Mouse (Mus musculus) CH12.LX (cell line): ENCODE results near the gene Dlx4. TPM values are rescaled to one million over a fixed set of nuclear protein-coding genes. Genes with fewer than 3 reads are reported as not detected.

Experiments
- DNase-seq: peaks from one replicate; pipeline ENCODE4 v3.0.0-alpha.2; 2013; ENCODE audit errors: extremely low read depth
- H3K27ac ChIP-seq: 2 replicates; pipeline ENCODE4 v1.5.1; 2012; ENCODE audit warnings: low read depth, mild to moderate bottlenecking, control low read depth, moderate library complexity; ENCODE audit not compliant: insufficient read depth
- H3K27me3 ChIP-seq: replicated peaks from 2 replicates; pipeline ENCODE3; 2012; ENCODE audit warnings: inconsistent platforms
- H3K36me3 ChIP-seq, 2 experiments: replicated peaks in 1 of 2; 2 replicates each; pipeline versions ENCODE3 to v1.6.1; 2012; ENCODE audit warnings: inconsistent platforms in 1 of 2, low read length in 1 of 2, mild to moderate bottlenecking in 1 of 2, mixed read lengths in 1 of 2, moderate library complexity in 1 of 2; ENCODE audit not compliant: control insufficient read depth in 1 of 2, insufficient read depth in 1 of 2
- H3K4me1 ChIP-seq, 2 experiments: 2 replicates each; pipeline ENCODE4 v1.6.1; 2012; ENCODE audit warnings: inconsistent platforms in 1 of 2, moderate library complexity in 1 of 2; ENCODE audit not compliant: insufficient read depth in 2 of 2, control insufficient read depth in 1 of 2
- H3K4me2 ChIP-seq: 2 replicates; pipeline ENCODE4 v1.6.1; 2012; ENCODE audit warnings: low read depth, mild to moderate bottlenecking, control low read depth; ENCODE audit not compliant: poor library complexity, insufficient read depth, severe bottlenecking
- H3K4me3 ChIP-seq, 3 experiments: fragments of 150-350 bp in 1 of 3; sonication (generic) in 1 of 3; replicated peaks in 1 of 3; 2 replicates each; pipeline versions ENCODE3 to v1.5.1; 2011 to 2012; ENCODE audit warnings: low read depth in 2 of 3, low read length in 2 of 3, mild to moderate bottlenecking in 2 of 3, moderate library complexity in 2 of 3, control low read depth in 1 of 3, improper control_type of control experiment in 1 of 3, inconsistent platforms in 1 of 3, mixed read lengths in 1 of 3; ENCODE audit not compliant: poor library complexity in 1 of 3
- H3K79me2 ChIP-seq: replicated peaks from 2 replicates; pipeline ENCODE4 v1.6.1; 2012; ENCODE audit warnings: mild to moderate bottlenecking, moderate library complexity; ENCODE audit not compliant: control insufficient read depth, poor library complexity, insufficient read depth, severe bottlenecking; ENCODE audit errors: extremely low read depth
- H3K9ac ChIP-seq: 2 replicates; pipeline ENCODE4 v1.6.1; 2012; ENCODE audit warnings: low read depth, mild to moderate bottlenecking, control low read depth, moderate library complexity; ENCODE audit not compliant: insufficient read depth
- H3K9me3 ChIP-seq: replicated peaks from 2 replicates; pipeline ENCODE3; 2012; ENCODE audit warnings: low read length, inconsistent platforms, mixed read lengths
- BHLHE40 ChIP-seq: IDR thresholded peaks from 2 replicates; pipeline ENCODE4 v1.6.1; 2011; ENCODE audit warnings: mild to moderate bottlenecking, low read depth, low read length, improper control_type of control experiment
- CHD1 ChIP-seq: IDR thresholded peaks from 2 replicates; pipeline ENCODE4 v1.6.1; 2012; ENCODE audit warnings: low read depth, low read length, improper control_type of control experiment, inconsistent platforms
- CHD2 ChIP-seq: IDR thresholded peaks from 2 replicates; pipeline ENCODE4 v1.6.1; 2011; ENCODE audit warnings: low read length, improper control_type of control experiment
- CTCF ChIP-seq, 2 experiments: IDR thresholded peaks in 1 of 2; conservative IDR thresholded peaks in 1 of 2; 2 replicates each; pipeline ENCODE4 v1.5.1; 2011 to 2012; ENCODE audit warnings: low read depth in 2 of 2, low read length in 2 of 2, improper control_type of control experiment in 1 of 2, inconsistent platforms in 1 of 2, mild to moderate bottlenecking in 1 of 2, moderate library complexity in 1 of 2
- E2F4 ChIP-seq: IDR thresholded peaks from 2 replicates; pipeline ENCODE4 v1.6.1; 2011; ENCODE audit warnings: low read depth, low read length, improper control_type of control experiment; ENCODE audit not compliant: insufficient replicate concordance
- ELF1 ChIP-seq: IDR thresholded peaks from 2 replicates; pipeline ENCODE4 v1.6.1; 2014; ENCODE audit warnings: low read depth, mild to moderate bottlenecking, inconsistent platforms, low read length, improper control_type of control experiment
- EP300 ChIP-seq: IDR thresholded peaks from 2 replicates; pipeline ENCODE4 v1.6.1; 2011; ENCODE audit warnings: low read length, improper control_type of control experiment
- ETS1 ChIP-seq: conservative IDR thresholded peaks from 2 replicates; pipeline ENCODE4 v1.6.1; 2012; ENCODE audit warnings: low read depth, mild to moderate bottlenecking, inconsistent platforms, low read length, improper control_type of control experiment, moderate library complexity
- GABPA ChIP-seq: IDR thresholded peaks from 2 replicates; pipeline ENCODE4 v1.6.1; 2012; ENCODE audit warnings: low read depth, low read length, improper control_type of control experiment, inconsistent platforms; ENCODE audit not compliant: insufficient replicate concordance
- HCFC1 ChIP-seq: IDR thresholded peaks from 2 replicates; pipeline ENCODE4 v1.6.1; 2012; ENCODE audit warnings: low read depth, mild to moderate bottlenecking, inconsistent platforms, low read length, improper control_type of control experiment
- IRF4 ChIP-seq: IDR thresholded peaks from 2 replicates; pipeline ENCODE4 v1.6.1; 2014; ENCODE audit warnings: low read depth, mild to moderate bottlenecking, inconsistent platforms, low read length, improper control_type of control experiment
- JUN ChIP-seq: IDR thresholded peaks from 2 replicates; pipeline ENCODE4 v1.6.1; 2011; ENCODE audit warnings: low read depth, mild to moderate bottlenecking, low read length, improper control_type of control experiment, moderate library complexity; ENCODE audit not compliant: insufficient read depth
- JUND ChIP-seq: conservative IDR thresholded peaks from 2 replicates; pipeline ENCODE4 v1.6.1; 2011; ENCODE audit warnings: low read depth, low read length, improper control_type of control experiment
- KAT2A ChIP-seq: IDR thresholded peaks from 2 replicates; pipeline ENCODE4 v1.6.1; 2012; ENCODE audit warnings: low read length, improper control_type of control experiment, inconsistent platforms; ENCODE audit not compliant: insufficient replicate concordance
- MAFK ChIP-seq: IDR thresholded peaks from 2 replicates; pipeline ENCODE4 v1.6.1; 2011; ENCODE audit warnings: low read length, improper control_type of control experiment; ENCODE audit not compliant: insufficient replicate concordance
- MAX ChIP-seq: IDR thresholded peaks from 2 replicates; pipeline ENCODE4 v1.6.1; 2011; ENCODE audit warnings: low read length, improper control_type of control experiment
- MAZ ChIP-seq: IDR thresholded peaks from 2 replicates; pipeline ENCODE4 v1.6.1; 2012; ENCODE audit warnings: low read depth, mild to moderate bottlenecking, inconsistent platforms, low read length, improper control_type of control experiment, moderate library complexity
- MEF2A ChIP-seq: IDR thresholded peaks from 2 replicates; pipeline ENCODE4 v1.6.1; 2014; ENCODE audit warnings: low read depth, mild to moderate bottlenecking, inconsistent platforms, low read length, improper control_type of control experiment, borderline replicate concordance
- MXI1 ChIP-seq: IDR thresholded peaks from 2 replicates; pipeline ENCODE4 v1.6.1; 2011; ENCODE audit warnings: mild to moderate bottlenecking, low read depth, low read length, improper control_type of control experiment
- MYC ChIP-seq: IDR thresholded peaks from 2 replicates; pipeline ENCODE4 v1.6.1; 2011; ENCODE audit warnings: low read depth, mild to moderate bottlenecking, improper control_type of control experiment, low read length
- NELFE ChIP-seq: IDR thresholded peaks from 2 replicates; pipeline ENCODE4 v1.6.1; 2011; ENCODE audit warnings: low read depth, low read length, improper control_type of control experiment
- NRF1 ChIP-seq: IDR thresholded peaks from 2 replicates; pipeline ENCODE4 v1.6.1; 2014; ENCODE audit warnings: low read depth, mild to moderate bottlenecking, inconsistent platforms, low read length, improper control_type of control experiment, moderate library complexity
- PAX5 ChIP-seq: IDR thresholded peaks from 2 replicates; pipeline ENCODE4 v1.6.1; 2012; ENCODE audit warnings: low read length, inconsistent platforms, mixed read lengths
- POLR2A ChIP-seq: IDR thresholded peaks from 2 replicates; pipeline ENCODE4 v1.6.1; 2011; ENCODE audit warnings: low read depth, mild to moderate bottlenecking, improper control_type of control experiment, low read length
- POLR2AphosphoS2 ChIP-seq: IDR thresholded peaks from 2 replicates; pipeline ENCODE4 v1.6.1; 2011; ENCODE audit warnings: low read depth, low read length, improper control_type of control experiment
- RAD21 ChIP-seq: IDR thresholded peaks from 2 replicates; pipeline ENCODE4 v1.6.1; 2011; ENCODE audit warnings: low read depth, mild to moderate bottlenecking, low read length, improper control_type of control experiment, moderate library complexity
- RCOR1 ChIP-seq: conservative IDR thresholded peaks from 2 replicates; pipeline ENCODE4 v1.6.1; 2012; ENCODE audit warnings: low read depth, mild to moderate bottlenecking, inconsistent platforms, low read length, improper control_type of control experiment
- SIN3A ChIP-seq: IDR thresholded peaks from 2 replicates; pipeline ENCODE4 v1.6.1; 2012; ENCODE audit warnings: low read length, improper control_type of control experiment, inconsistent platforms
- SMC3 ChIP-seq: IDR thresholded peaks from 2 replicates; pipeline ENCODE4 v1.6.1; 2011; ENCODE audit warnings: low read depth, low read length, improper control_type of control experiment
- TBP ChIP-seq: conservative IDR thresholded peaks from 2 replicates; pipeline ENCODE4 v1.6.1; 2011; ENCODE audit warnings: low read depth, low read length, improper control_type of control experiment
- TCF12 ChIP-seq: IDR thresholded peaks from 2 replicates; pipeline ENCODE4 v1.6.1; 2014; ENCODE audit warnings: low read depth, mild to moderate bottlenecking, inconsistent platforms, low read length, improper control_type of control experiment
- UBTF ChIP-seq: IDR thresholded peaks from 2 replicates; pipeline ENCODE4 v1.6.1; 2012; ENCODE audit warnings: low read depth, mild to moderate bottlenecking, inconsistent platforms, low read length, improper control_type of control experiment, moderate library complexity
- USF1 ChIP-seq: IDR thresholded peaks from 2 replicates; pipeline ENCODE4 v1.6.1; 2014; ENCODE audit warnings: low read depth, mild to moderate bottlenecking, inconsistent platforms, low read length, improper control_type of control experiment
- USF2 ChIP-seq: conservative IDR thresholded peaks from 2 replicates; pipeline ENCODE4 v1.6.1; 2011; ENCODE audit warnings: low read depth, low read length, improper control_type of control experiment
- ZC3H11A ChIP-seq: IDR thresholded peaks from 2 replicates; pipeline ENCODE4 v1.6.1; 2012; ENCODE audit warnings: low read depth, mild to moderate bottlenecking, inconsistent platforms, low read length, improper control_type of control experiment
- ZKSCAN1 ChIP-seq: IDR thresholded peaks from 2 replicates; pipeline ENCODE4 v1.6.1; 2012; ENCODE audit warnings: low read depth, inconsistent platforms, low read length, improper control_type of control experiment, borderline replicate concordance
- ZMIZ1 ChIP-seq: IDR thresholded peaks from 2 replicates; pipeline ENCODE4 v1.6.1; 2012; ENCODE audit warnings: low read depth, mild to moderate bottlenecking, inconsistent platforms, low read length, improper control_type of control experiment
- ZNF384 ChIP-seq: IDR thresholded peaks from 2 replicates; pipeline ENCODE4 v1.6.1; 2012; ENCODE audit warnings: low read depth, low read length, improper control_type of control experiment, inconsistent platforms
- dilution Hi-C: fragments of 300-500 bp; cut with MboI; formaldehyde crosslinking; loops from 2 replicates; pipeline ENCODE4 v1.14.3; 2020; ENCODE audit warnings: low sequenced_read_pairs; ENCODE audit not compliant: extremely low pct_unique_long_range_greater_than_20kb, extremely low pct_ligation_motif_present
- in situ Hi-C: fragments of 300-500 bp; cut with MboI; formaldehyde crosslinking; loops from 3 replicates; pipeline ENCODE4 v1.14.3; 2019; ENCODE audit warnings: low sequenced_read_pairs, low pct_ligation_motif_present, low pct_unique_long_range_greater_than_20kb, mixed read lengths
- polyA plus RNA-seq: library from polyadenylated mRNA; unstranded; fragments of >175 nt; gene quantifications from 2 replicates; pipeline ENCODE4 v1.2.1, GENCODE M21; 2012; ENCODE audit warnings: low read depth; ENCODE audit not compliant: insufficient read length
- total RNA-seq, 2 experiments: library from RNA; depleted of rRNA; stranded (reverse); fragments of 300-350 nt in 1 of 2; fragments of >200 nt in 1 of 2; gene quantifications; 2 replicates each; pipeline ENCODE4 v1.2.3; 2012 to 2014

The Dlx4 gene
- total and polyA plus RNA-seq, 3 experiments = 0.25 TPM; not detected in 2

GRCm38 (mm10) chr11:95105274-95105874 is 40.7 kb downstream of the Dlx4 start:
- dilution Hi-C loops = no loop called here

GRCm38 (mm10) chr11:95104266-95104665 is 41.8 kb downstream of the Dlx4 start:
- no peaks in the 10 kb centered on the region for H3K79me2 ChIP-seq
- peaks cover 8% of the 10 kb centered on the region for H3K9me3 ChIP-seq
- no peak for DNase-seq
- no peak for TF ChIP-seq POLR2A
- peak; percentile 13 for TF ChIP-seq RAD21
- TF ChIP-seq MXI1 = no peak
- TF ChIP-seq MEF2A = no peak
- TF ChIP-seq ETS1 = no peak
- TF ChIP-seq SMC3 = peak; percentile 24; the same call in 1 of the 2 replicates
- TF ChIP-seq USF2 = no peak
- no peak for TF ChIP-seq MAFK
- TF ChIP-seq USF1 = no peak
- TF ChIP-seq CTCF (conservative IDR thresholded peaks at IDR 0.05 in 1 of 2, IDR thresholded peaks at IDR 0.05 in 1 of 2; ENCODE audit: low read depth in 2 of 2, low read length in 2 of 2) = peak in 1 of 2 experiments; percentile 23; a peak in 1 of 4 replicates
- no peak overlapping the region for H3K4me2 ChIP-seq
- peaks cover 5% of the 10 kb centered on the region for H3K27me3 ChIP-seq
- peaks cover 43 to 90% of the 10 kb centered on the region in 2 experiments for H3K4me1 ChIP-seq
- H3K4me3 ChIP-seq = no peak overlapping the region
- no peaks in the 10 kb centered on the region for H3K36me3 ChIP-seq
- H3K27ac ChIP-seq = no peak overlapping the region
- dilution Hi-C loops (no loop called here), in situ Hi-C loops (no loop called here)
- no peak overlapping the region for H3K9ac ChIP-seq

More at GRCm38 (mm10) chr11:95105274-95105874, 40.7 kb downstream of the Dlx4 start:
- DNase-seq = no peak
- no peak overlapping the region for H3K27ac ChIP-seq
- H3K79me2 ChIP-seq = no peaks in the 10 kb centered on the region
- no peak overlapping the region for H3K4me3 ChIP-seq
- H3K9ac ChIP-seq = no peak overlapping the region
- TF ChIP-seq BHLHE40 (no peak), HCFC1 (no peak), CHD2 (peak; percentile 37; the same call in 1 of the 2 replicates), ETS1 (no peak), USF1 (no peak), MYC (no peak), ELF1 (no peak), USF2 (no peak), ZNF384 (peak; percentile 80), CTCF (conservative IDR thresholded peaks at IDR 0.05 in 1 of 2, IDR thresholded peaks at IDR 0.05 in 1 of 2; ENCODE audit: low read depth in 2 of 2, low read length in 2 of 2) (peak in 1 of 2 experiments; percentile 51; a peak in 2 of 4 replicates), RCOR1 (no peak), TCF12 (no peak), POLR2AphosphoS2 (no peak), ZKSCAN1 (no peak), UBTF (no peak), PAX5 (no peak), TBP (no peak), JUND (no peak), POLR2A (no peak), E2F4 (no peak), IRF4 (no peak), KAT2A (no peak), MAZ (0 out of 2 replicates have a peak, but pooled peaks have one; percentile 16), MXI1 (no peak), NELFE (no peak), SIN3A (no peak), ZC3H11A (no peak), MAX (no peak), EP300 (no peak), MEF2A (no peak), RAD21 (peak; percentile 43), NRF1 (no peak), GABPA (no peak), SMC3 (peak; percentile 33), ZMIZ1 (no peak), CHD1 (no peak), JUN (no peak), MAFK (no peak)
- H3K4me1 ChIP-seq = peaks cover 42 to 90% of the 10 kb centered on the region in 2 experiments
- H3K9me3 ChIP-seq = peaks cover 8% of the 10 kb centered on the region
- no peak overlapping the region for H3K4me2 ChIP-seq
- peaks cover 5% of the 10 kb centered on the region for H3K27me3 ChIP-seq
- in situ Hi-C loops = loop anchor here (5.0 kb wide), 2 partner anchors 33 to 63 kb away; partner anchors contain the start of gene Pdk2
- no peaks in the 10 kb centered on the region for H3K36me3 ChIP-seq
